Comparison of ENCODE assay signal across 8 mouse cellular contexts in genomic region chr16:14362099-14362820, GRCm38 (mm10). TPM values are rescaled to one million over a fixed set of nuclear protein-coding genes. Genes with fewer than 3 reads are reported as not detected.
DNase-seq lines count a peak whose midpoint lies in the region; ATAC-seq and TF ChIP-seq lines count a peak whose summit lies in the region.

No protein-coding gene starts in this region.

- H3K4me3 ChIP-seq in heart, embryonic 13.5 days, result peak overlapping the region; percentile 75
- peak overlapping the region; percentile 84 for H3K4me3 ChIP-seq in G1E (ENCODE audit: low read depth, low read length)
- H3K4me3 ChIP-seq in forebrain, embryonic 11.5 days (ENCODE audit: low read depth, low read length), result peak overlapping the region; percentile 75
- peak overlapping the region; percentile 82 for H3K4me3 ChIP-seq in liver, embryonic 12.5 days
- H3K4me3 ChIP-seq in small intestine, adult 2 months (ENCODE audit: low read depth, low read length), result peak overlapping the region; percentile 80

- no peaks in the 10 kb centered on the region for H3K36me3 ChIP-seq in heart, embryonic 13.5 days
- H3K36me3 ChIP-seq in G1E (replicated peaks), result peaks cover 38% of the 10 kb centered on the region
- H3K36me3 ChIP-seq in forebrain, embryonic 11.5 days (ENCODE audit: control insufficient read depth, insufficient read depth, low read length), result no peaks in the 10 kb centered on the region
- H3K36me3 ChIP-seq in liver, embryonic 12.5 days, result no peaks in the 10 kb centered on the region
- H3K36me3 ChIP-seq in small intestine, adult 2 months (ENCODE audit: control insufficient read depth, insufficient read depth, low read length), result no peaks in the 10 kb centered on the region

- H3K27ac ChIP-seq in heart, embryonic 13.5 days (replicated peaks), result no peak overlapping the region
- no peak overlapping the region for H3K27ac ChIP-seq in forebrain, embryonic 11.5 days (ENCODE audit: low read depth, low read length)
- no peak overlapping the region for H3K27ac ChIP-seq in liver, embryonic 12.5 days
- H3K27ac ChIP-seq in small intestine, adult 2 months (ENCODE audit: insufficient read depth, low read depth, low read length), result no peak overlapping the region

- no peak for TF ChIP-seq CTCF in G1E (IDR thresholded peaks at IDR 0.05; ENCODE audit: low read depth, low read length)
- TF ChIP-seq CTCF in small intestine, adult 2 months (IDR thresholded peaks at IDR 0.05; ENCODE audit: extremely low read depth, insufficient read length, insufficient replicate concordance, low read depth, low read length), result no peak

- ATAC-seq in heart, embryonic 13.5 days (ENCODE audit: extremely low read depth, insufficient number of reproducible peaks, low FRiP score, low TSS enrichment), result no peak
- no peak for ATAC-seq in G1E (ENCODE audit: extremely low read depth, insufficient number of reproducible peaks, low FRiP score, poor library complexity, severe bottlenecking)
- ATAC-seq in forebrain, embryonic 11.5 days (replicated peaks; ENCODE audit: low FRiP score), result no peak
- ATAC-seq in liver, embryonic 12.5 days, result no peak

- no peak for DNase-seq in heart, postnatal 14 days
- DNase-seq in G1E (ENCODE audit: low spot score), result no peak
- no peak for DNase-seq in forebrain, embryonic 11.5 days (ENCODE audit: low spot score)
- no peak for DNase-seq in layer of hippocampus, adult 9-10 months (ENCODE audit: low spot score)
- no peak for DNase-seq in right cerebral cortex, postnatal 10 days (ENCODE audit: low spot score in 2 of 2)

- intact Hi-C loops in heart, postnatal 14 days (cut with DNase I), result no loop called here

- peak overlapping the region; percentile 92 for H3K4me2 ChIP-seq in heart, embryonic 13.5 days
- H3K4me2 ChIP-seq in forebrain, embryonic 11.5 days (ENCODE audit: low read depth, low read length, severe bottlenecking), result peak overlapping the region; percentile 88
- peak overlapping the region; percentile 97 for H3K4me2 ChIP-seq in liver, embryonic 12.5 days

- H3K9me3 ChIP-seq in heart, embryonic 13.5 days, result no peaks in the 10 kb centered on the region
- H3K9me3 ChIP-seq in G1E (replicated peaks), result no peaks in the 10 kb centered on the region
- no peaks in the 10 kb centered on the region for H3K9me3 ChIP-seq in forebrain, embryonic 11.5 days (ENCODE audit: control insufficient read depth, low read length)
- H3K9me3 ChIP-seq in liver, embryonic 12.5 days (replicated peaks), result no peaks in the 10 kb centered on the region

- peaks cover 62% of the 10 kb centered on the region for H3K27me3 ChIP-seq in heart, embryonic 13.5 days (replicated peaks)
- H3K27me3 ChIP-seq in G1E (ENCODE audit: insufficient read depth, low read length), result no peaks in the 10 kb centered on the region
- H3K27me3 ChIP-seq in forebrain, embryonic 11.5 days (ENCODE audit: control insufficient read depth, insufficient read depth, low read length), result no peaks in the 10 kb centered on the region
- H3K27me3 ChIP-seq in liver, embryonic 12.5 days (replicated peaks), result no peaks in the 10 kb centered on the region
- no peaks in the 10 kb centered on the region for H3K27me3 ChIP-seq in small intestine, adult 2 months (ENCODE audit: control insufficient read depth, insufficient read depth, low read length)

- H3K9ac ChIP-seq in heart, embryonic 13.5 days, result peak overlapping the region; percentile 84
- peak overlapping the region; percentile 79 for H3K9ac ChIP-seq in forebrain, embryonic 11.5 days (ENCODE audit: low read length)
- peak overlapping the region; percentile 80 for H3K9ac ChIP-seq in liver, embryonic 12.5 days

- peaks cover 12% of the 10 kb centered on the region for H3K4me1 ChIP-seq in heart, embryonic 13.5 days
- peaks cover 81% of the 10 kb centered on the region for H3K4me1 ChIP-seq in G1E (ENCODE audit: insufficient read depth, low read depth, low read length)
- H3K4me1 ChIP-seq in forebrain, embryonic 11.5 days (replicated peaks; ENCODE audit: control insufficient read depth, insufficient read depth, low read length), result no peaks in the 10 kb centered on the region; the same call in 1 of the 2 replicates
- H3K4me1 ChIP-seq in liver, embryonic 12.5 days, result peaks cover 77% of the 10 kb centered on the region
- peaks cover 6% of the 10 kb centered on the region for H3K4me1 ChIP-seq in small intestine, adult 2 months (ENCODE audit: control insufficient read depth, insufficient read depth, insufficient read length, low read length)

- WGBS in heart, embryonic 13.5 days, result 35% methylated on average over 7 of the region's 7 CpGs
- 32% methylated on average over 7 of the region's 7 CpGs for WGBS in forebrain, embryonic 11.5 days
- 19% methylated on average over 7 of the region's 7 CpGs for WGBS in liver, embryonic 12.5 days (ENCODE audit: insufficient replicate concordance)
- 43% methylated on average over 7 of the region's 7 CpGs for WGBS in small intestine, adult 2 months

- TF ChIP-seq POLR2A in small intestine, adult 2 months (IDR thresholded peaks at IDR 0.05; ENCODE audit: low read depth, low read length), result no peak

RNA-seq across cellular contexts. Expression of gene Abcc1, which starts 0.9 kb away (rescaled TPM):
- 2.6 and 3.7 TPM in 2 replicates for polyA plus RNA-seq in heart, embryonic 13.5 days (2015; fragmentation: Nextera tagmentation; extraction: Ambion mirVana)
- total RNA-seq in heart, postnatal 14 days (2021), result 10 to 100 TPM; 25.2 to 27.0 TPM
- total RNA-seq in G1E (2014; fragmentation: Nextera tagmentation), result 49.0 and 69.5 TPM in 2 replicates
- 32.6 and 36.8 TPM in 2 replicates for total RNA-seq in G1E (2017)
- polyA plus RNA-seq in G1E (2012), result 4.0 and 5.1 TPM in 2 replicates
- polyA plus RNA-seq in forebrain, embryonic 11.5 days (2014; fragmentation: Nextera tagmentation; extraction: Ambion mirVana), result 9.5 and 9.6 TPM in 2 replicates
- 6.2 and 6.6 TPM in 2 replicates for polyA plus RNA-seq in liver, embryonic 12.5 days (2016; fragmentation: Nextera tagmentation; extraction: Ambion mirVana)
- 2.7 and 3.7 TPM in 2 replicates for polyA plus RNA-seq in small intestine, adult 2 months (2012; rRNA removed)

RNA-seq across cellular contexts. Expression of gene Fopnl, which starts 45.1 kb away (rescaled TPM):
- 112 and 114 TPM in 2 replicates for polyA plus RNA-seq in heart, embryonic 13.5 days (2015; fragmentation: Nextera tagmentation; extraction: Ambion mirVana)
- total RNA-seq in heart, postnatal 14 days (2021), result 10 to 100 TPM; 62.7 to 66.2 TPM
- total RNA-seq in G1E (2014; fragmentation: Nextera tagmentation) (59.0 and 59.7 TPM in 2 replicates), G1E (2017) (73.1 and 76.6 TPM in 2 replicates)
- polyA plus RNA-seq in G1E (2012), result 4.9 and 5.1 TPM in 2 replicates
- polyA plus RNA-seq in forebrain, embryonic 11.5 days (2014; fragmentation: Nextera tagmentation; extraction: Ambion mirVana), result 168 and 174 TPM in 2 replicates
- polyA plus RNA-seq in liver, embryonic 12.5 days (2016; fragmentation: Nextera tagmentation; extraction: Ambion mirVana), result 81.9 and 85.5 TPM in 2 replicates
- 21.2 and 24.1 TPM in 2 replicates for polyA plus RNA-seq in small intestine, adult 2 months (2012; rRNA removed)
